Mouse (Mus musculus) embryonic facial prominence, embryonic 15.5 days (tissue): ENCODE data around the gene Tnrc6b. TPM values are rescaled to one million over a fixed set of nuclear protein-coding genes. Genes with fewer than 3 reads are reported as not detected.

Source experiments
- ATAC-seq: fragments of 200-750 bp; cut with Nextera tagmentation; 2 replicates; pipeline ENCODE4 v1.8.0; 2017; ENCODE audit warnings: low read depth, moderate TSS enrichment; ENCODE audit not compliant: insufficient number of reproducible peaks, low FRiP score, low TSS enrichment
- H3K27ac ChIP-seq: fragments of 300-500 bp; sonication (generic); replicated peaks from 2 replicates; pipeline ENCODE4 v1.5.1; 2015; ENCODE audit warnings: mild to moderate bottlenecking, inconsistent platforms
- H3K27me3 ChIP-seq: fragments of 300-500 bp; sonication (generic); 2 replicates; pipeline ENCODE4 v1.6.1; 2015; ENCODE audit warnings: inconsistent platforms
- H3K36me3 ChIP-seq: fragments of 300-500 bp; sonication (generic); 2 replicates; pipeline ENCODE4 v1.6.1; 2015; ENCODE audit warnings: mild to moderate bottlenecking, inconsistent platforms
- H3K4me1 ChIP-seq: fragments of 300-500 bp; sonication (generic); 2 replicates; pipeline ENCODE4 v1.6.1; 2015; ENCODE audit warnings: inconsistent platforms
- H3K4me2 ChIP-seq: fragments of 300-500 bp; sonication (generic); replicated peaks from 2 replicates; pipeline ENCODE4 v1.6.1; 2015; ENCODE audit warnings: mild to moderate bottlenecking, inconsistent platforms
- H3K4me3 ChIP-seq: fragments of 300-500 bp; sonication (generic); replicated peaks from 2 replicates; pipeline ENCODE4 v1.5.1; 2015; ENCODE audit warnings: mild to moderate bottlenecking, inconsistent platforms
- H3K9ac ChIP-seq: fragments of 300-500 bp; sonication (generic); 2 replicates; pipeline ENCODE4 v1.6.1; 2015; ENCODE audit warnings: inconsistent platforms
- H3K9me3 ChIP-seq: fragments of 300-500 bp; sonication (generic); replicated peaks from 2 replicates; pipeline ENCODE4 v1.6.1; 2016; ENCODE audit warnings: inconsistent platforms
- WGBS: fragments of 180-500 bp; shearing (Covaris S2); methylation state at CpG from one replicate; pipeline ENCODE4 v1.1.7; 2015; 5-methylcytosine and 5-hydroxymethylcytosine counted together
- polyA plus RNA-seq: library from polyadenylated mRNA; unstranded; fragments of >200 nt; fragmentation: Nextera tagmentation; extraction: Ambion mirVana; gene quantifications from 2 replicates; pipeline ENCODE4 v1.2.1, GENCODE M21; 2015

Tnrc6b gene
- polyA plus RNA-seq, 1 experiment from 2014 or later = 23.9 TPM

DNA sequence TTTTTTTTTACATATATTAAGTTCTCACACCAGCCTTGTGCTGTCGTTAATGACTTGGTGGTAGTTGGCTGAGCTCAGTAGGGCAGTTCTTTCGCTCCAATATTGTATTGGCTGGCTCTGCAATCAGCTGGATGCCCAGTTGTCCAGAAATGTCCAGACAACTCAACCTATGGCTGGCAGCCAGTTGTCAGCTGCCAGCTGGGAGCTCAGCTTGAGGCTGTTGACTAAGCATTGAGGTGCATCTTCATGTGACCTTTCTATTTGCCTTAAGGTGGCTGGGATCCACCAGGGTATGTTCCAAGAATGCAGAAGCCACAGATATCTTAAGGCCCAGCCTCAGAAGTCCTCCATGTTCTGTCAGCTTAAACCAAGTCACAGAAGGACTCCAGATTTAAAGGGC, 54.3 kb downstream of the Tnrc6b start:
- no peak overlapping the region for H3K27ac ChIP-seq
- no peaks in the 10 kb centered on the region for H3K27me3 ChIP-seq
- 78% methylated on average over 2 of the region's 2 CpGs for WGBS
- H3K9me3 ChIP-seq = no peaks in the 10 kb centered on the region
- no peak overlapping the region for H3K4me3 ChIP-seq
- H3K4me2 ChIP-seq = no peak overlapping the region
- no peak overlapping the region for H3K9ac ChIP-seq
- no peak for ATAC-seq
- H3K36me3 ChIP-seq = peaks cover 4% of the 10 kb centered on the region; the same call in 1 of the 2 replicates
- H3K4me1 ChIP-seq = no peaks in the 10 kb centered on the region

GRCm38 (mm10) chr15:80768216-80768615, 57.1 kb downstream of the Tnrc6b start:
- no peak overlapping the region for H3K27ac ChIP-seq
- no peaks in the 10 kb centered on the region for H3K27me3 ChIP-seq
- H3K4me2 ChIP-seq = no peak overlapping the region
- ATAC-seq = no peak
- no peaks in the 10 kb centered on the region for H3K9me3 ChIP-seq
- H3K4me1 ChIP-seq = 0 out of 2 replicates have a peak, but pooled peaks cover 5% of the 10 kb centered on the region
- WGBS = 85% methylated on average over 3 of the region's 3 CpGs
- no peak overlapping the region for H3K9ac ChIP-seq
- H3K4me3 ChIP-seq = no peak overlapping the region
- H3K36me3 ChIP-seq = no peaks in the 10 kb centered on the region

GRCm38 (mm10) chr15:80771926-80772441, 60.9 kb downstream of the Tnrc6b start:
- Histone ChIP-seq H3K4me2 (no peak overlapping the region), H3K9me3 (no peaks in the 10 kb centered on the region), H3K4me1 (0 out of 2 replicates have a peak, but pooled peaks cover 5% of the 10 kb centered on the region), H3K27ac (no peak overlapping the region), H3K27me3 (no peaks in the 10 kb centered on the region), H3K36me3 (no peaks in the 10 kb centered on the region), H3K4me3 (no peak overlapping the region), H3K9ac (no peak overlapping the region)
- 44% methylated on average over 1 of the region's 1 CpGs for WGBS
- ATAC-seq = no peak

- Histone ChIP-seq H3K36me3 (no peaks in the 10 kb centered on the region), H3K4me2 (no peak overlapping the region), H3K9ac (no peak overlapping the region), H3K9me3 (no peaks in the 10 kb centered on the region), H3K4me1 (0 out of 2 replicates have a peak, but pooled peaks cover 5% of the 10 kb centered on the region), H3K4me3 (no peak overlapping the region), H3K27ac (no peak overlapping the region), H3K27me3 (no peaks in the 10 kb centered on the region)
- no peak for ATAC-seq
- 95% methylated on average over 1 of the region's 1 CpGs for WGBS
These were observed 63.6 kb downstream of the Tnrc6b start for GRCm38 (mm10) chr15:80774666-80775065.

DNA sequence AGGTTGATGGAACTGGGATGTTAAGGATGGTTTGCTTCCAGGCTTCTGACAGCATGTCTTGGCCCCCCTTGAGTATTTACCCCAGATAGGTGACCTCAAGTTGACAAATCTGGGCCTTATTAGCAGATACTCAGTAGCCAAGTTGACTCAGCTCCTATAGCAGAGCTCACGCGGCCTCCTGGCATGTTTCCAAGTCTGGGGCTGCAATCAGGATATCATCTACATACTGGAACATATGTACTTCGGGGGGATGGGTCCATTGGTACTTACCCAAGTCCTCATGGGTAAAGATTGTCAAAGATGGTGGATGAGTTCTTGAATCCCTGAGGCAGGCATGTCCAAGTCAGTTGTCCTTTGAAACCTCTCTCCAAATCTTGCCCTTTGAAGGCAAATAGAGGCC, 67.9 kb downstream of the Tnrc6b start:
- no peaks in the 10 kb centered on the region for H3K9me3 ChIP-seq
- H3K4me3 ChIP-seq = no peak overlapping the region
- H3K4me2 ChIP-seq = no peak overlapping the region
- 35% methylated on average over 3 of the region's 3 CpGs for WGBS
- H3K36me3 ChIP-seq = no peaks in the 10 kb centered on the region
- ATAC-seq = no peak
- no peaks in the 10 kb centered on the region for H3K4me1 ChIP-seq
- no peak overlapping the region for H3K9ac ChIP-seq
- no peak overlapping the region for H3K27ac ChIP-seq
- H3K27me3 ChIP-seq = no peaks in the 10 kb centered on the region

DNA sequence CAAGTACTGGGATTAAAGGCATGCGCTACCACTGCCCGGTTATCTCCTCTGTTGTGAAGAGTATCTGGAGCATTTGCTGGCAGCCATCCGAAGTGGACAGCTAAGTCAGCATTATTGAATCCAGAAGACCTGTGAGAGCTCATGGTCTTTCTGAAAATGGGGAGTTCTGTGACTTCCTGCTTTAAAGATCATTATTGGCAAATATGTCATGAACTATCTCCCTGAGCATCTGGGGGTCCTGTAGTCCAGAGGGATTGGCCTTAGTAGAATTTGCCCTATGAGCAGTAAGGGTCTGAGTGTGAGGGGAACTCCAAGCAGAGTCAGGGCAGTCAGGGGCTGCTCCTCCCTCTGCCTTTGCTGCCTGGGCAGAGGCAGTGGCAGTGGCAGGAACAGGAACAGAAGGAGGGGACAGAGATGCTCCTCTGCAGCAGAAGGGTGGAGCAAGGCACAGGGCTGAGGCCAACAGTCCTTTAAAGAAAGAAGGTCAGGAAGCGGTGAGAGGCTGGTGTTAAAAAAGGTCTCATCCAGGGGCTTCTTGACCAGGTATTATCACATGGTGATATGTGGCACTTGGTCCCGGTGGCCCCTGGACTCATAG, 69.1 kb downstream of the Tnrc6b start:
- Histone ChIP-seq H3K9ac (no peak overlapping the region), H3K4me1 (0 out of 2 replicates have a peak, but pooled peaks cover 6% of the 10 kb centered on the region), H3K4me2 (no peak overlapping the region), H3K9me3 (no peaks in the 10 kb centered on the region), H3K27ac (no peak overlapping the region), H3K27me3 (no peaks in the 10 kb centered on the region), H3K36me3 (no peaks in the 10 kb centered on the region), H3K4me3 (no peak overlapping the region)
- ATAC-seq = no peak
- WGBS = 90% methylated on average over 5 of the region's 5 CpGs

- WGBS = 83% methylated on average over 5 of the region's 5 CpGs
- no peak overlapping the region for H3K9ac ChIP-seq
- no peak for ATAC-seq
- no peaks in the 10 kb centered on the region for H3K9me3 ChIP-seq
- 0 out of 2 replicates have a peak, but pooled peaks cover 6% of the 10 kb centered on the region for H3K4me1 ChIP-seq
- no peak overlapping the region for H3K4me2 ChIP-seq
- no peak overlapping the region for H3K27ac ChIP-seq
- no peaks in the 10 kb centered on the region for H3K36me3 ChIP-seq
- no peaks in the 10 kb centered on the region for H3K27me3 ChIP-seq
- no peak overlapping the region for H3K4me3 ChIP-seq
These were observed 70.2 kb downstream of the Tnrc6b start for GRCm38 (mm10) chr15:80781218-80781806.

DNA sequence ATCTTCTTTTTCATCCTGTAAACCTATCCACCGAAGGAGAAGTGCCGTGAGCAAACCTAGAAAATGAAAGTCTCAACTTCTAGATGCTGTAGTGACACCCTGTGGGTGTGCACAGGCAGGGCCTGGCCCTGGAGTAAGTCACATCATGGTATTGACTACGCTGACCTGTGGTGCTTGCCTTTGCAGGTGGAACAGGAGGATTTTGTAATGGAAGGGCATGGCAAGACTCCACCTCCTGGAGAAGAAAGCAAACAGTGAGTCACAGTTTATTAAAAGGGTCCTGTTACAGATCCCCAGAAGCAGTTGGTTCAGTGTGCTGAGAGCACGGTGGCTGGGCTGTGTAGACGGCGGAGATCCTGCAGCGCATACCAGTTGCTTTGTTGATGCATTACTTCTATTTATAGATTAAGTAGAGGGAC, 73.4 kb downstream of the Tnrc6b start:
- no peaks in the 10 kb centered on the region for H3K9me3 ChIP-seq
- H3K4me2 ChIP-seq = 0 out of 2 replicates have a peak overlapping the region, but pooled peaks have one; percentile 4
- peak overlapping the region; percentile 25 for H3K27ac ChIP-seq
- H3K36me3 ChIP-seq = no peaks in the 10 kb centered on the region
- 0 out of 2 replicates have a peak, but pooled peaks cover 6% of the 10 kb centered on the region for H3K4me1 ChIP-seq
- H3K9ac ChIP-seq = no peak overlapping the region
- no peaks in the 10 kb centered on the region for H3K27me3 ChIP-seq
- ATAC-seq = peak; percentile 51
- 40% methylated on average over 7 of the region's 7 CpGs for WGBS
- no peak overlapping the region for H3K4me3 ChIP-seq

- H3K36me3 ChIP-seq = no peaks in the 10 kb centered on the region
- WGBS = 53% methylated on average over 1 of the region's 1 CpGs
- no peak for ATAC-seq
- H3K4me3 ChIP-seq = no peak overlapping the region
- no peak overlapping the region for H3K27ac ChIP-seq
- 0 out of 2 replicates have a peak, but pooled peaks cover 6% of the 10 kb centered on the region for H3K4me1 ChIP-seq
- no peaks in the 10 kb centered on the region for H3K27me3 ChIP-seq
- H3K4me2 ChIP-seq = no peak overlapping the region
- no peaks in the 10 kb centered on the region for H3K9me3 ChIP-seq
- no peak overlapping the region for H3K9ac ChIP-seq
These were observed 74.6 kb downstream of the Tnrc6b start for GRCm38 (mm10) chr15:80785699-80786098.

DNA sequence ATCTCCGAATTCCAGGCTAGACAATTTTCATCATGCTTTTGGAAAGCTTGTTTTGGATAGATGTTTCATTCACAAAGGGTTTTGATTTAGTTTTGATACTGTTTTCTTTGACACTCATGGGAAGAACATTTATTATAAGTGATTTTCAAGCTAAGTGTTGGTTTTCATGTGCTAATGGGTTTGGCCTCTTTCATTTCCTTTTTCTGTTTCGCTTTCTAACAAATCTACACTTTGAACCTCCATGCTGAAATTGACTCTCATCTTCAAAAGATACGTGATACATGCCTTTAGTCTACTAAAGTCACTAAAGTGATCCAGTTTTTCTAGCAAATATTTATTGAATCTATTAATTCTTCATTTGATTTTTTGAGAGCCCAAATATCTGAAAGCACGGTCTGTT, 76.6 kb downstream of the Tnrc6b start:
- Histone ChIP-seq H3K27ac (no peak overlapping the region), H3K9ac (no peak overlapping the region), H3K36me3 (no peaks in the 10 kb centered on the region), H3K4me1 (0 out of 2 replicates have a peak, but pooled peaks cover 6% of the 10 kb centered on the region), H3K4me2 (no peak overlapping the region), H3K4me3 (no peak overlapping the region), H3K27me3 (no peaks in the 10 kb centered on the region), H3K9me3 (no peaks in the 10 kb centered on the region)
- 89% methylated on average over 4 of the region's 4 CpGs for WGBS
- ATAC-seq = no peak

DNA sequence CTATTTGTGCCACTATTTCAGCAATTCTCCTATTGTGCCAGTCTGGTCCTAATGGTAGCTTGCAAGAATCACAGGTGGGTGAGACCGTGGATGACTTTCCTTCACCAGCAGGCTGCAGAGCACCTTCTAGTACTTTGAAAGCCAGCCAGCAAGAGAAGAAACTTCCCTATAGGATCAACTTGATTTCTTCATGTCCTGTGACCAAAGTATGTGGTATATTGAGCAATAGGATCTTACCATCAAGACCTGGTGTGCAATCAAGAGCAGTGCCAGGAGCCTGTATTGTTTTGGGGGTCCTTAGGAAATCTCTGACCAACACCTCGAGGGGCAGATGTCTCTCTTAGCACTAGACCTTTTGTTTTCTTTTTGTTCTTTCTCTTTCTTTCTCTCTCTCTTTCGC, 81.4 kb downstream of the Tnrc6b start:
- Histone ChIP-seq H3K36me3 (no peaks in the 10 kb centered on the region), H3K27ac (no peak overlapping the region), H3K4me3 (no peak overlapping the region), H3K9ac (no peak overlapping the region), H3K9me3 (no peaks in the 10 kb centered on the region), H3K27me3 (no peaks in the 10 kb centered on the region), H3K4me1 (peaks cover 4% of the 10 kb centered on the region), H3K4me2 (no peak overlapping the region)
- ATAC-seq = no peak
- 77% methylated on average over 3 of the region's 3 CpGs for WGBS
